Mouse (Mus musculus) liver, postnatal 0 days (tissue): Measurements from ENCODE around the gene Aqr.

ENCODE experiments used
- CTCF ChIP-seq: sonication (generic); IDR thresholded peaks from 2 replicates; pipeline ENCODE4 v1.5.1; 2016; ENCODE audit warnings: antibody characterized with exemption, low read depth
- EP300 ChIP-seq: IDR thresholded peaks from 2 replicates; pipeline ENCODE4 v1.6.1; 2016; ENCODE audit warnings: antibody characterized with exemption, low read depth, mild to moderate bottlenecking

DNA sequence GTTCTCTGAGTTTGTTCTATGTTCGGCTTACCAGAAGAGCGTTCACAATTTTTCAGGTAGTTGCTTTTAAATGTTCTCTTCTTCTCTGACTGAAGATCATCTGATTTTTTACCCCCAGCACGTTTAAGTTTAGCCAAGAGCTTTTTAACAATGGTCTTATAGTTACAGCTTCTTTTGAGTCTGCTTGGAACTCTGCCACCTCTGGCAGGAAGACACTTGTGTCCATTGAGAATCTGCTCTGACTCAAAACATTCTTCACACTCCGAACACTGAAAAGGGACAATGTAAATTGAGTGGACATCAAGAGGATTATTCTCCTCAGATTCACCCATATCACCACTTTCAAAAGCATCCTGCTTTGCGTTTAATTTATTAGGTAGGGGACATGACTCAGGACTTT is 9.6 kb upstream of the Aqr start:
- no peak for TF ChIP-seq CTCF
- no peak for TF ChIP-seq EP300
